Mouse (Mus musculus) intestine, embryonic 14.5 days (tissue): ENCODE results near the gene Zfp189. TPM values are rescaled to one million over a fixed set of nuclear protein-coding genes. Genes with fewer than 3 reads are reported as not detected.
A peak's percentile ranks its signal among the peaks of the same experiment; 100 is the strongest.
"Not testable (repeated sequence)": the region's sequence is repeated elsewhere in the genome, so short reads cannot be mapped to it uniquely, and the experiment has no call there.

Experiments
- ATAC-seq: fragments of 200-750 bp; cut with Nextera tagmentation; replicated peaks from 2 replicates; pipeline ENCODE4 v1.8.0; 2017; ENCODE audit warnings: low read depth, moderate number of reproducible peaks, moderate TSS enrichment, moderate library complexity; ENCODE audit not compliant: low FRiP score, low TSS enrichment
- DNase-seq: peaks from one replicate; pipeline ENCODE4 v3.0.0-alpha.2; 2018; ENCODE audit warnings: low spot score
- H3K27ac ChIP-seq: fragments of 300-500 bp; sonication (generic); 2 replicates; pipeline ENCODE4 v1.5.1; 2014; ENCODE audit warnings: low read depth, mild to moderate bottlenecking, control low read depth
- H3K27me3 ChIP-seq: fragments of 300-500 bp; sonication (generic); replicated peaks from 2 replicates; pipeline ENCODE4 v1.6.1; 2014; ENCODE audit warnings: low read length, control low read depth; ENCODE audit not compliant: control insufficient read depth, insufficient read depth
- H3K36me3 ChIP-seq: fragments of 300-500 bp; sonication (generic); 2 replicates; pipeline ENCODE4 v1.6.1; 2014; ENCODE audit warnings: low read length, control low read depth; ENCODE audit not compliant: control insufficient read depth, insufficient read depth
- H3K4me1 ChIP-seq: fragments of 300-500 bp; sonication (generic); replicated peaks from 2 replicates; pipeline ENCODE4 v1.6.1; 2014; ENCODE audit warnings: low read length, control low read depth, mixed read lengths; ENCODE audit not compliant: control insufficient read depth, insufficient read depth
- H3K4me2 ChIP-seq: fragments of 300-500 bp; sonication (generic); 2 replicates; pipeline ENCODE4 v1.6.1; 2014; ENCODE audit warnings: low read length
- H3K4me3 ChIP-seq: fragments of 300-500 bp; sonication (generic); 2 replicates; pipeline ENCODE4 v1.5.1; 2014; ENCODE audit warnings: low read depth, low read length, control low read depth, mixed read lengths
- H3K9ac ChIP-seq: fragments of 300-500 bp; sonication (generic); 2 replicates; pipeline ENCODE4 v1.6.1; 2014; ENCODE audit warnings: mild to moderate bottlenecking, low read length
- H3K9me3 ChIP-seq: fragments of 300-500 bp; sonication (generic); 2 replicates; pipeline ENCODE4 v1.6.1; 2016; ENCODE audit warnings: low read length, control low read depth; ENCODE audit not compliant: control insufficient read depth
- WGBS: fragments of 180-500 bp; shearing (Covaris S2); extraction: QIAGEN DNeasy Blood & Tissue Kit; methylation state at CpG from one replicate; pipeline ENCODE4 v1.1.7; 2014; 5-methylcytosine and 5-hydroxymethylcytosine counted together
- polyA plus RNA-seq: library from polyadenylated mRNA; unstranded; fragments of >200 nt; fragmentation: Nextera tagmentation; extraction: Ambion mirVana; gene quantifications from 2 replicates; pipeline ENCODE4 v1.2.1, GENCODE M21; 2014

Gene Zfp189
- polyA plus RNA-seq, 1 experiment from 2014 or later: 6.1 TPM

DNA sequence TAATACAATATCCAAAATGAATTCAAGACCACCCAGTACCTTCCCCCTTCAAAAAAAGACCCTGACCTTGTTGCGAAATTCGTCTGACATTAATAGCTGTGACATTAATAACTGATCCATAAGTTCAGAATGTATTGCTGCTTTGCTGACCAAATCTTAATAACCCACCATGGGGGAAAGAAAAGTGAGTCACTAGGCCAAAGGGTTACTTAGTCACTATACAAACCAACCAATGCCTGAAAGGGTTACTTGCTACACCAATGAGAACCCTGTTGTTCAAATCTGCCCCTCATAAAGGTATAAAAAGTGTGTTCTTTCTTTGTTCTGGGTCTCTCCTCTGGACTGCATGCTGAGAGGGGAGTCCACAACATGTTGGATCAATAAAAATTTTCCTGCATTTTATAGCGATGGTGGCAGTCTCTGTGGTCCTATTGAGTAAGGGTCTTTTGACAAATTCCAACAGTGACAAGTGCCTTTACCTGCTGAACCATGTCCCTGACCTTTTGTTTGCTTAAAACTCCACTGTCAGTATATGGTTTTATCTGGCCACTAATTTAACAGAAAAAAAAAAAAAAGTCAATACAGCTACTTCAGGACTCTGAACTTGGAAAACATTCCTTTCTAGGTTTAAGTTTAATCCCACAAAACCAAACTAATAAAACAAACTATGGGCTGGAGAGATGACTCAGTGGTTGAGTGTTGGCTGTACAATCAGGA is 34.9 kb upstream of the Zfp189 start:
- H3K9ac ChIP-seq, H3K9me3 ChIP-seq, H3K27me3 ChIP-seq, H3K4me3 ChIP-seq, H3K4me1 ChIP-seq, H3K27ac ChIP-seq, H3K4me2 ChIP-seq, H3K36me3 ChIP-seq, DNase-seq: not testable (repeated sequence)
- 0 out of 2 replicates have a peak, but pooled peaks have one; percentile 33 for ATAC-seq
- WGBS: 84% methylated on average over 3 of the region's 3 CpGs

DNA sequence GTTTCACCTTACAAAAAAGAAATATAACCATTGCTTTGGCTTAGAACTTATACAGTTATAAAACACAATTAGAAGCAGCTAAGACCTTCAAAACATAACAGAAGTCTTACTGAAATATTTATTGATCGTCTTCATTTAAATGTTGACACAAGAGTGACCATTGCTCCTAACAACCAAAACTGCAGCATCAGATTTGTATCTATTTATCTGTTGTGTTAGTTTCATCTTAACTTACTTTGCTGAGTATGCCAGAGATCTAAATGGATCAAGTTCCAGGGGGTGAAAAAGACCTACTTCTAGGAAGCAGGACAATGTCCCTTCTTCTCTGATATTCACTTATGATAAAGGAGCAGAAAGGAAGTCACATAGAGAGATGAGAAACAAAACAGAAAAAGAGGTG is 17.4 kb upstream of the Zfp189 start:
- 87% methylated on average over 1 of the region's 1 CpGs for WGBS
- H3K9me3 ChIP-seq: no peaks in the 10 kb centered on the region
- no peaks in the 10 kb centered on the region for H3K27me3 ChIP-seq
- H3K27ac ChIP-seq: no peak overlapping the region
- H3K4me1 ChIP-seq: no peaks in the 10 kb centered on the region
- no peak for ATAC-seq
- H3K9ac ChIP-seq: no peak overlapping the region
- H3K4me2 ChIP-seq: no peak overlapping the region
- DNase-seq: no peak
- H3K36me3 ChIP-seq: no peaks in the 10 kb centered on the region
- no peak overlapping the region for H3K4me3 ChIP-seq

DNA sequence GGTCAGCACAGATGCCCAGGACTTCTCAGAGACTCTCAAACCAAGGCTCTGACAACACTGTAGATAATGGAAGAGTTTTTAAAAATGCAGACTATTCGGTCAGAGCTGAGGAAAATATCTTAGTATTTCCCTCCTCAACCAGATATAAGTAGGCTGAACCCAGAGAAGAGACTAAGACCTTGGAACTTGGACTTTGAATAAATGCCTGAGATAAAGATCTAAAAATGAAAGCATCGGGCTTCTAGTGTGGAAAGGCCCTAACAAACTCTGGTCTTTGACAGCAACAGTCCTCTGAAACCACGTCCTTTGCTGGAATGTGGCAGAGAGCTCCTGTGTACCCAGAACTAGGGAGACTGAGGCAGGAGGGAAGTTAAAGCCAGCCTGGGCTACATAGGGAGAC is 14.6 kb upstream of the Zfp189 start, which contains the start of gene Baat:
Gene Baat, minus strand, starts transcription at position 172 of the 400 bp plus-strand sequence.
- ATAC-seq: no peak
- no peaks in the 10 kb centered on the region for H3K9me3 ChIP-seq
- no peak within 1 kb of the TSS for H3K4me2 ChIP-seq
- no peaks in the 10 kb centered on the region for H3K27me3 ChIP-seq
- no peak within 1 kb of the TSS for H3K27ac ChIP-seq
- DNase-seq: no peak
- H3K4me3 ChIP-seq: no peak within 1 kb of the TSS
- no peaks in the 10 kb centered on the region for H3K4me1 ChIP-seq
- WGBS: 59% methylated on average over 3 of the region's 3 CpGs
- no peak within 1 kb of the TSS for H3K9ac ChIP-seq
- no peaks in the 10 kb centered on the region for H3K36me3 ChIP-seq

DNA sequence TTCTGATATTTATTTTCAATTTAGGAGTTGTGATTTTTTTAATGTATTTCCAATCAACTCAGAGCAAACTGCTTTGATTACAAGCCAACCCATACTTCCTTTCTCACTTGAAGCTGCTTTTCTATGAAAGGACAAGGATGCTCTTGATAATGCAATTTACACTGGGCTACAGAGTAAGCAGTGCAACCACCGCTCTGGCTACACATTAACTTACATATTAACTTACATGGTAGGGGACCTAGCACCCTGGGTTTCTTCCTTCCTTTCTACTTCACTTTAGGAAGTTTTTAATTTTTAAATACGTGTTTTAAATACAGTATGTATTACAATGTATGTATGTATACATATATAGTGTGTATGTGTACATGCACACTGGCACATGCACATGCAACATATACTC is 11.8 kb upstream of the Zfp189 start:
- Histone ChIP-seq H3K4me3 (no peak overlapping the region), H3K4me2 (no peak overlapping the region), H3K9ac (no peak overlapping the region), H3K9me3 (no peaks in the 10 kb centered on the region), H3K27me3 (no peaks in the 10 kb centered on the region), H3K36me3 (peaks cover 24% of the 10 kb centered on the region), H3K4me1 (no peaks in the 10 kb centered on the region), H3K27ac (no peak overlapping the region)
- ATAC-seq: no peak
- WGBS: 80% methylated on average over 2 of the region's 2 CpGs
- no peak for DNase-seq

DNA sequence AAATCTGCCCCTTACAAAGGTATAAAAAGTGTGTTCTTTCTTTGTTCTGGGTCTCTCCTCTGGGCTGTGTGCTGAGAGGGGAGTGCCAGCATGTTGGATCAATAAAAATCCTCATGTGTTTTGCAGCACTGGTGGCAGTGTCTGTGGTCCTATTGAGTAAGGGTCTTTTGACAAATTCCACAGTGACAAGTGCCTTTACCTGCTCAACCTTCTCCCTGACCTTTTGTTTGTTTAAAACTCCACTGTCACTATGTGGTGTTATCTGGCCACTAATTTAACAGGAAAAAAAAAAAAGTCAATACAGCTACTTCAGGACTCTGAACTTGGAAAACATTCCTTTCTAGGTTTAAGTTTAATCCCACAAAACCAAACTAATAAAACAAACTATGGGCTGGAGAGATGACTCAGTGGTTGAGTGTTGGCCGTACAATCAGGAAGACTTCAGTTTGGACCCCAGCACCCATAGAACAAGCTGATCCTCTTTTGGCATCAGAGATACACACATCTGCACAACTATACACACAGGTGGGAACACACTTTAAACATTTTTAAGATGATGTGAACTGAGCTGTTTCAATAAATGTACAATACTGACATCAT is 10.6 kb upstream of the Zfp189 start:
- H3K4me3 ChIP-seq, H3K9me3 ChIP-seq, H3K27me3 ChIP-seq, H3K9ac ChIP-seq, H3K27ac ChIP-seq, H3K4me1 ChIP-seq, DNase-seq, ATAC-seq, H3K4me2 ChIP-seq: not testable (repeated sequence)
- H3K36me3 ChIP-seq: peaks cover 30% of the 10 kb centered on the region
- WGBS: 84% methylated on average over 1 of the region's 1 CpGs

DNA sequence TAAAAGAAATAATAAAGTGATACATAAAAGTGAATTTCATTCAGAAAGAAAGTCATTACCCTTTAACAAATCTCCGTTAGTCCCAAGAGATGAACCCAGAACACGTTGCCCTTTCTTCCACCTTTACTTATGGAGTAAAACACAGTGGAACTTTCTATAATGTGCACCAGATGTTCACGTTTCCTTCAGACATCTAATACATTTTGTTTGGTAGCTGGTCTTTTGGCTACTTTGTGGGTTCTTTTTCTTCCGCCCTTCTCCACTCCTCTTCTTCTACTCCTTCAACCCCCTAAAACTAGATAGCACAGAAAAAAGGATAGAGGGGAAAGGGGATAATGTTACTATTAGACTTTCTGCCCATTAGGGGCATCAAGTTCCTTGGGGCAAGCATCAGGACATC is 8.3 kb upstream of the Zfp189 start:
- no peak overlapping the region for H3K4me3 ChIP-seq
- 96% methylated on average over 4 of the region's 4 CpGs for WGBS
- H3K36me3 ChIP-seq: peaks cover 30% of the 10 kb centered on the region
- no peaks in the 10 kb centered on the region for H3K27me3 ChIP-seq
- H3K4me2 ChIP-seq: no peak overlapping the region
- ATAC-seq (no peak), DNase-seq (no peak)
- no peaks in the 10 kb centered on the region for H3K4me1 ChIP-seq
- H3K9ac ChIP-seq: no peak overlapping the region
- H3K27ac ChIP-seq: no peak overlapping the region
- H3K9me3 ChIP-seq: no peaks in the 10 kb centered on the region

DNA sequence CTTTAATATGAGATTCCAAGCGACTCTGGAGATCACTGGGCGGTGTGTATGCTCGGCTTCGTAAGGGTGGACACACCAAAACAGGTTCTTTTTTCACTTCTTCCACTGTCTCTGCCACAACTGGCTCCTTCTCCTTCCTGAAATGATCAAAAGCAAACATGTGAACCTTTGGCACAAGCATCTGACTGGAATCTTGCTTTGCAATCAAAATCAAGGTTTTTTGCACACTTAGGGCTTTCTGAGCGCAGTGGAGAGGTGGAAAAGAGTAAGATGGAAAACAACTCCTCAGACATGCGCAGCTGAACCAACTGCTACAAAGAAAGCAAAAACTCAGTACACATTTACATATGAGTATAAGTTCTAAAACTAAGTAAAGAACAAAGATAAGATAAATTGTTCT is 6.5 kb upstream of the Zfp189 start:
- no peaks in the 10 kb centered on the region for H3K9me3 ChIP-seq
- H3K4me1 ChIP-seq: no peaks in the 10 kb centered on the region
- no peak for ATAC-seq
- no peaks in the 10 kb centered on the region for H3K27me3 ChIP-seq
- no peak for DNase-seq
- no peak overlapping the region for H3K4me3 ChIP-seq
- WGBS: 97% methylated on average over 6 of the region's 6 CpGs
- H3K4me2 ChIP-seq: no peak overlapping the region
- peaks cover 36% of the 10 kb centered on the region for H3K36me3 ChIP-seq
- H3K27ac ChIP-seq: no peak overlapping the region
- H3K9ac ChIP-seq: no peak overlapping the region

DNA sequence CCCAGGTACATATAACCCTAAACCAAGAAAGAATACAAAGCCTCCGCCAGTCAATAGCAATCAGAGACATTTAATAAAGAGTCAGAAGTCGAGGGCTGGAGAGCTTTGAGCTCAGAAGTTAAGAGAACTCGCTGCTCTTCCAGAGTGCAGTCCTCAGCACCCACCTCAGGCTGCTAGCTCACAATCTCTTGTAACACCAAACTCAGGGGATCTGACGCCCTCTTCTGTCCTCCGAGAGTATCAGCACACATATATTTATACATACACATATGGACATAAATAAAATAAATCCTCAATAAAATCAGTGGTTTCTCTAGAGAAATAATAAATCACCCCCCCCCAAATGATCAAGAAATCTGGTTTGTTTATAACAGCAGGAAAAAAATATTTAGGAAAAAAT is 1.5 kb upstream of the Zfp189 start:
- no peak overlapping the region for H3K27ac ChIP-seq
- H3K27me3 ChIP-seq: no peaks in the 10 kb centered on the region
- ATAC-seq: no peak
- no peak overlapping the region for H3K9ac ChIP-seq
- peak overlapping the region; percentile 74 for H3K4me3 ChIP-seq
- WGBS: 74% methylated on average over 5 of the region's 5 CpGs
- no peaks in the 10 kb centered on the region for H3K9me3 ChIP-seq
- H3K4me1 ChIP-seq: peaks cover 10% of the 10 kb centered on the region
- H3K36me3 ChIP-seq: peaks cover 21% of the 10 kb centered on the region
- peak overlapping the region; percentile 69 for H3K4me2 ChIP-seq
- DNase-seq: no peak

DNA sequence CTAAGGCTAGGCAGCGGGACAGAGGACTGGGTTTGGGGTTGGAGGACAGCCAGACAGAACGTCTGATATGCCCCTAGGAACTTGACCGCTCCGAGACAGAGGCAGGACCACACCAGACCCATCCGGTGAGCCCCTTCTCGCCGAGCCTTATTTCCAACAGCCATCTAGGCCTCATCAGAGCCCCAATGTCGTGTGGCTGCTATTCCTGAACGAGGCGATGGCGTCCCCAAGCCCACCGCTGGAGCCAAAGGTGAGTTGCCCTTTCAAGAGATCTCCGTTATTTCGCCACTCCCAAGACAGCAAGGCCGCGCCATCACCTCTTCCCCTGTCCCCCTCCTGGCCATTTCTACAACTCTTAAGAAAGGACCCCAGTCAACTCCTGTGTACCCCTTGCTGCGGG is 370 bp downstream of the Zfp189 start:
- peaks cover 27% of the 10 kb centered on the region for H3K36me3 ChIP-seq
- peak overlapping the region; percentile 74 for H3K4me3 ChIP-seq
- WGBS: under 1% methylated on average over 17 of the region's 17 CpGs
- H3K27ac ChIP-seq: no peak overlapping the region
- peaks cover 10% of the 10 kb centered on the region for H3K4me1 ChIP-seq
- ATAC-seq: peak; percentile 32; the same call in 1 of the 2 replicates
- no peaks in the 10 kb centered on the region for H3K9me3 ChIP-seq
- peak overlapping the region; percentile 63 for H3K9ac ChIP-seq
- no peaks in the 10 kb centered on the region for H3K27me3 ChIP-seq
- H3K4me2 ChIP-seq: peak overlapping the region; percentile 64
- no peak for DNase-seq
